Mouse (Mus musculus) erythroblast, embryonic 14.5 days (primary cell): Measurements from ENCODE around the gene Ntrk1.

Experiments used
- GATA1 ChIP-seq: IDR thresholded peaks from 2 replicates; pipeline ENCODE4 v1.6.1; 2012; ENCODE audit warnings: low read length, inconsistent platforms, mixed read lengths
- TAL1 ChIP-seq: IDR thresholded peaks from 3 replicates; pipeline ENCODE4 v1.6.1; 2012; ENCODE audit warnings: low read length, inconsistent platforms, mixed read lengths

GRCm38 (mm10) chr3:87809322-87809962, 14.5 kb upstream of the Ntrk1 start:
- TF ChIP-seq GATA1 = no peak
- TF ChIP-seq TAL1 = no peak
